Mouse (Mus musculus) kidney, embryonic 16.5 days (tissue): Measurements from ENCODE around the gene Gm20741. TPM values are rescaled to one million over a fixed set of nuclear protein-coding genes. Genes with fewer than 3 reads are reported as not detected.

Experiments used
- ATAC-seq: fragments of 200-750 bp; cut with Nextera tagmentation; 2 replicates; pipeline ENCODE4 v1.8.0; 2017; ENCODE audit warnings: moderate TSS enrichment; ENCODE audit not compliant: low FRiP score, low TSS enrichment
- H3K27ac ChIP-seq: fragments of 300-500 bp; sonication (generic); 2 replicates; pipeline ENCODE4 v1.5.1; 2014; ENCODE audit warnings: low read length
- H3K27me3 ChIP-seq: fragments of 300-500 bp; sonication (generic); 2 replicates; pipeline ENCODE4 v1.6.1; 2014; ENCODE audit warnings: low read length, control low read depth, mixed read lengths; ENCODE audit not compliant: insufficient read depth
- H3K36me3 ChIP-seq: fragments of 300-500 bp; sonication (generic); 2 replicates; pipeline ENCODE4 v1.6.1; 2014; ENCODE audit warnings: low read length, control low read depth, mixed read lengths; ENCODE audit not compliant: insufficient read depth
- H3K4me1 ChIP-seq: fragments of 300-500 bp; sonication (generic); 2 replicates; pipeline ENCODE4 v1.6.1; 2014; ENCODE audit warnings: low read length, control low read depth, mixed read lengths; ENCODE audit not compliant: insufficient read depth
- H3K4me2 ChIP-seq: fragments of 300-500 bp; sonication (generic); replicated peaks from 2 replicates; pipeline ENCODE4 v1.6.1; 2014; ENCODE audit warnings: low read depth, low read length
- H3K4me3 ChIP-seq: fragments of 300-500 bp; sonication (generic); 2 replicates; pipeline ENCODE4 v1.5.1; 2014; ENCODE audit warnings: mild to moderate bottlenecking, low read length
- H3K9ac ChIP-seq: fragments of 300-500 bp; sonication (generic); replicated peaks from 2 replicates; pipeline ENCODE4 v1.6.1; 2014; ENCODE audit warnings: low read length
- H3K9me3 ChIP-seq: fragments of 300-500 bp; sonication (generic); 2 replicates; pipeline ENCODE4 v1.6.1; 2016; ENCODE audit warnings: low read length, control low read depth
- WGBS: fragments of 180-500 bp; shearing (Covaris S2); extraction: QIAGEN DNeasy Blood & Tissue Kit; methylation state at CpG from one replicate; pipeline ENCODE4 v1.1.7; 2014; 5-methylcytosine and 5-hydroxymethylcytosine counted together
- polyA plus RNA-seq: library from polyadenylated mRNA; unstranded; fragments of >200 nt; fragmentation: Nextera tagmentation; extraction: Ambion mirVana; gene quantifications from 2 replicates; pipeline ENCODE4 v1.2.1, GENCODE M21; 2015

The Gm20741 gene
- polyA plus RNA-seq, 1 experiment from 2014 or later, result not detected

DNA sequence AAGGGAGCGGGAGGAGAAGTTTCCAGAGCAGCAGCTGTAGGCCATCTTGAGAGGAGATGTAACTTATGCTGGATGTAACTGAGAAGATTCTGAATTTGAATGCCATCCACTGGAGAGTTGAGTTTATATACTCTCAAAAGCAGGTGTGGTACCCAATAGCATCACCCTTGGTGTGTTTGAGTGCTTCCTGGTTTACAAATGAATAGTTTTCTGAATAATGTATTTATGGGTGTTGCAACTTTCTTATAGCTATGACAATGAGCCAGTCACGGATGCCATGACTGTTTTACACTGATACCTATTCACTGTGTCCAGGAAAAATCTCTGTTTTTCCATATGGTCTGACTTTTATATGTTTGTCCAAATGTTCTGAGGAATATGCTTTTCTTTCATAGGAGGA lies 37.9 kb downstream of the Gm20741 start, which contains the start of gene 2310057N15Rik:
Gene 2310057N15Rik (minus strand): TSS at position 101 of the 400 bp plus-strand sequence.
- Histone ChIP-seq H3K4me2 (no peak within 1 kb of the TSS), H3K4me3 (no peak within 1 kb of the TSS), H3K4me1 (no peaks in the 10 kb centered on the region), H3K27ac (no peak within 1 kb of the TSS), H3K9ac (no peak within 1 kb of the TSS), H3K27me3 (no peaks in the 10 kb centered on the region), H3K9me3 (no peaks in the 10 kb centered on the region), H3K36me3 (no peaks in the 10 kb centered on the region)
- ATAC-seq, result no peak
- 89% methylated on average over 2 of the region's 2 CpGs for WGBS

Other genes with a start within 250 kb of the Gm20741 start
- gene Cldn8, start 249.0 kb downstream of the Gm20741 start, polyA plus RNA-seq, result 140 and 143 TPM in 2 replicates
- gene Krtap24-1, start 199.9 kb downstream of the Gm20741 start, polyA plus RNA-seq, result not detected in 2 replicates
- gene 2310079G19Rik, start 184.6 kb downstream of the Gm20741 start, polyA plus RNA-seq, result not detected in 2 replicates
- not detected in 2 replicates for gene Krtap26-1, start 164.4 kb downstream of the Gm20741 start, polyA plus RNA-seq
- not detected in 2 replicates for gene Krtap27-1, start 140.5 kb downstream of the Gm20741 start, polyA plus RNA-seq
- gene 2310061N02Rik, start 104.3 kb downstream of the Gm20741 start, polyA plus RNA-seq, result not detected in 2 replicates
- not detected in 2 replicates for gene Krtap13-1, start 83.4 kb downstream of the Gm20741 start, polyA plus RNA-seq
- not detected in 2 replicates for gene Krtap13, start 60.6 kb downstream of the Gm20741 start, polyA plus RNA-seq
- gene 2310034C09Rik, start 53.4 kb downstream of the Gm20741 start, polyA plus RNA-seq, result not detected in 2 replicates
- gene 2310057N15Rik, start 38.0 kb downstream of the Gm20741 start, polyA plus RNA-seq, result not detected in 2 replicates
- 0.31 TPM in 1 of 2 replicates, not detected in the other for gene Gm5965, start 34.3 kb downstream of the Gm20741 start, polyA plus RNA-seq
- gene Krtap15, start 8.0 kb upstream of the Gm20741 start, polyA plus RNA-seq, result not detected in 2 replicates
- not detected in 2 replicates for gene Krtap14, start 13.9 kb upstream of the Gm20741 start, polyA plus RNA-seq
- gene Krtap19-1, start 57.2 kb upstream of the Gm20741 start, polyA plus RNA-seq, result not detected in 2 replicates
- not detected in 2 replicates for gene Krtap19-2, start 62.0 kb upstream of the Gm20741 start, polyA plus RNA-seq
- gene Krtap19-3, start 65.8 kb upstream of the Gm20741 start, polyA plus RNA-seq, result not detected in 2 replicates
- gene Krtap19-4, start 72.9 kb upstream of the Gm20741 start, polyA plus RNA-seq, result not detected in 2 replicates
- not detected in 2 replicates for gene Krtap19-5, start 84.2 kb upstream of the Gm20741 start, polyA plus RNA-seq
- not detected in 2 replicates for gene Krtap19-9b, start 120.0 kb upstream of the Gm20741 start, polyA plus RNA-seq
- not detected in 2 replicates for gene Krtap16-3, start 150.7 kb upstream of the Gm20741 start, polyA plus RNA-seq
- not detected in 2 replicates for gene Krtap22-2, start 198.5 kb upstream of the Gm20741 start, polyA plus RNA-seq
- gene Gm10229, start 203.1 kb upstream of the Gm20741 start, polyA plus RNA-seq, result not detected in 2 replicates
- not detected in 2 replicates for gene Krtap6-1, start 219.5 kb upstream of the Gm20741 start, polyA plus RNA-seq
- gene Gm10228, start 229.3 kb upstream of the Gm20741 start, polyA plus RNA-seq, result not detected in 2 replicates
- gene Krtap6-5, start 235.7 kb upstream of the Gm20741 start, polyA plus RNA-seq, result not detected in 2 replicates